Mouse (Mus musculus): ENCODE measurements around the gene Chst5. TPM values are rescaled to one million over a fixed set of nuclear protein-coding genes. Genes with fewer than 3 reads are reported as not detected.

Gene Chst5
- total RNA-seq, 2 experiments from 2014 or later: 1.6 to 1.7 TPM

Other genes with a start within 250 kb of the Chst5 start
- gene Ctrb1, start 219.4 kb downstream of the Chst5 start, total RNA-seq (2021): under 1 TPM in 1 of 2 experiments, not detected in 1; 0.44 TPM
- gene Bcar1, start 166.6 kb downstream of the Chst5 start, total RNA-seq (2021): 10 to 100 TPM; 15.5 to 17.4 TPM
- gene Cfdp1, start 56.2 kb downstream of the Chst5 start, total RNA-seq (2021): 10 to 100 TPM; 21.5 to 30.1 TPM
- 1 to 10 TPM; 1.6 TPM for gene Tmem170, start 33.7 kb downstream of the Chst5 start, total RNA-seq (2021)
- gene Tmem231, start 23.4 kb upstream of the Chst5 start, total RNA-seq (2021): 1 to 10 TPM; 1.1 to 1.4 TPM
- 10 to 100 TPM; 73.9 to 78.5 TPM for gene Gabarapl2, start 30.3 kb upstream of the Chst5 start, total RNA-seq (2021)
- gene Adat1, start 81.9 kb upstream of the Chst5 start, total RNA-seq (2021): 1 to 10 TPM; 1.3 TPM
- gene Kars, start 100.9 kb upstream of the Chst5 start, total RNA-seq (2021): 100 to 1,000 TPM; 100 to 107 TPM
- 10 to 100 TPM in 1 of 2 experiments, 1 to 10 TPM in 1; 9.1 to 10.4 TPM for gene Terf2ip, start 101.0 kb upstream of the Chst5 start, total RNA-seq (2021)
- gene Gm6793, start 104.6 kb upstream of the Chst5 start, total RNA-seq (2021): not detected

Data from gastrocnemius, postnatal 14 days (tissue).